Mouse (Mus musculus): ENCODE measurements around the gene Slc46a2.

Gene Slc46a2

GRCm38 (mm10) chr4:59925082-59925481 lies 10.2 kb upstream of the Slc46a2 start:
- Histone ChIP-seq H3K9me3 (ENCODE audit: low read length) (no peaks in the 10 kb centered on the region), H3K4me3 (replicated peaks; ENCODE audit: low read length) (no peak overlapping the region), H3K36me3 (ENCODE audit: insufficient read depth, low read length) (no peaks in the 10 kb centered on the region)

DNA sequence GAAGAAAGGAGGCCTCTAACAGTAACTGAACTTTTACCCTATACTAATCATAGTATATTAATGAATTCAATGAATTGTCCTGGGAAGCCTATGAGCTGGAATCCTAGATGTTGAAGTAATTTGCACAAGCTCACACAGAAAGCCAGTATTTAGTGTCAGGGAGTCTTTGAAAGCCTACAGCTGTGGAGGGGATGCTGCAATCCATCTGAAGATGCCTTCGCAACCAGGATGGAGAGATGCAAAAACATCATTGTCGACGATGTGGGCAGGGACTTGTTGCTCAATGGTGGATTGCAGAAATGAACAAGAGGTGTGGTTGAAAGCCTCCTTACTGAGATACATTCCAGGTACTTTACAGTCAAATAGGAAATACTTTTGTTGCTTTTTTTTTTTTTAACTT lies 3.1 kb upstream of the Slc46a2 start:
- Histone ChIP-seq H3K9me3 (ENCODE audit: low read length) (no peaks in the 10 kb centered on the region), H3K36me3 (ENCODE audit: insufficient read depth, low read length) (no peaks in the 10 kb centered on the region), H3K4me3 (replicated peaks; ENCODE audit: low read length) (no peak overlapping the region), H3K27me3 (ENCODE audit: insufficient read depth, low read length) (peaks cover 33% of the 10 kb centered on the region), H3K4me1 (replicated peaks; ENCODE audit: low read depth, low read length) (peaks cover 20% of the 10 kb centered on the region)
- no peak for TF ChIP-seq POU5F1 (IDR thresholded peaks at IDR 0.05; ENCODE audit: borderline replicate concordance, low read length)
- TF ChIP-seq NANOG (IDR thresholded peaks at IDR 0.05; ENCODE audit: borderline replicate concordance, low read length), result no peak
- no peak for TF ChIP-seq CTCF (conservative IDR thresholded peaks at IDR 0.05; ENCODE audit: low read length)

More at GRCm38 (mm10) chr4:59925082-59925481, 10.2 kb upstream of the Slc46a2 start:
- Histone ChIP-seq H3K4me1 (replicated peaks; ENCODE audit: low read depth, low read length) (peaks cover 17% of the 10 kb centered on the region), H3K27me3 (ENCODE audit: insufficient read depth, low read length) (0 out of 2 replicates have a peak, but pooled peaks cover 6% of the 10 kb centered on the region)
- no peak for TF ChIP-seq CTCF (conservative IDR thresholded peaks at IDR 0.05; ENCODE audit: low read length)
- no peak for TF ChIP-seq NANOG (IDR thresholded peaks at IDR 0.05; ENCODE audit: borderline replicate concordance, low read length)
- no peak for TF ChIP-seq POU5F1 (IDR thresholded peaks at IDR 0.05; ENCODE audit: borderline replicate concordance, low read length)

GRCm38 (mm10) chr4:59908785-59909184 lies 6.1 kb downstream of the Slc46a2 start:
- TF ChIP-seq NANOG (IDR thresholded peaks at IDR 0.05; ENCODE audit: borderline replicate concordance, low read length), result no peak
- TF ChIP-seq CTCF (conservative IDR thresholded peaks at IDR 0.05; ENCODE audit: low read length), result no peak
- TF ChIP-seq POU5F1 (IDR thresholded peaks at IDR 0.05; ENCODE audit: borderline replicate concordance, low read length), result no peak
- Histone ChIP-seq H3K27me3 (ENCODE audit: insufficient read depth, low read length) (peaks cover 16% of the 10 kb centered on the region), H3K36me3 (ENCODE audit: insufficient read depth, low read length) (peaks cover 3% of the 10 kb centered on the region; the same call in 1 of the 2 replicates), H3K9me3 (ENCODE audit: low read length) (no peaks in the 10 kb centered on the region), H3K4me3 (replicated peaks; ENCODE audit: low read length) (no peak overlapping the region), H3K4me1 (replicated peaks; ENCODE audit: low read depth, low read length) (peaks cover 54% of the 10 kb centered on the region)

DNA sequence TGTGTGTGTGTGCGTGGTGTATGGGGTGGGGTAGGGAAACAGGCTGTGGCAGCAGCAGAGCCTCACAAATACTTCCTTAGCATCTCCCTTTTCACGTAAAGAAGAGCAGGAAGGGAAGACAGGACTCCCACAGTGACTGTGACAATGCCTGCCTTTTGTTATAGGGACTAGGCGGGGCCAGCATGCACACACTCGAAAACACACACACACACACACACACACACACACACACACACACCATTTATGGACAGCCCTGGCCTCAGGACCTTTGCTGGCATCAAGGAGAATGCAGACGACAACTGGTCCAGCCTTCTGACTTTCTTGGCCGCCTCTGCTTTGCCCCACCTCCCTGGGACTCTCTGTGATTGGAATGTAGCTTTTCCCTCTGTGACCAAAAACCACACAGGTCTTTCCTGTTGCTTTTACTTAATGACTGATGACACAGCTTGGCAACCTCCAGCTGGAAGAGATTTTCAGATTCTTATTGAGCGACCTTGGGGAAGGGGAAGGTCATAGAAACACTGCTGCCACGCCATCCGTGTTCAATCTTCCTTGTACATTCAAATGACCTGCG lies 7.1 kb downstream of the Slc46a2 start:
- TF ChIP-seq POU5F1 (IDR thresholded peaks at IDR 0.05; ENCODE audit: borderline replicate concordance, low read length), result no peak
- H3K36me3 ChIP-seq (ENCODE audit: insufficient read depth, low read length), result peaks cover 5% of the 10 kb centered on the region; the same call in 1 of the 2 replicates
- H3K4me3 ChIP-seq (replicated peaks; ENCODE audit: low read length), result 0 out of 2 replicates have a peak overlapping the region, but pooled peaks have one; percentile 13
- H3K27me3 ChIP-seq (ENCODE audit: insufficient read depth, low read length), result peaks cover 5% of the 10 kb centered on the region; the same call in 1 of the 2 replicates
- peaks cover 54% of the 10 kb centered on the region for H3K4me1 ChIP-seq (replicated peaks; ENCODE audit: low read depth, low read length)
- no peaks in the 10 kb centered on the region for H3K9me3 ChIP-seq (ENCODE audit: low read length)

DNA sequence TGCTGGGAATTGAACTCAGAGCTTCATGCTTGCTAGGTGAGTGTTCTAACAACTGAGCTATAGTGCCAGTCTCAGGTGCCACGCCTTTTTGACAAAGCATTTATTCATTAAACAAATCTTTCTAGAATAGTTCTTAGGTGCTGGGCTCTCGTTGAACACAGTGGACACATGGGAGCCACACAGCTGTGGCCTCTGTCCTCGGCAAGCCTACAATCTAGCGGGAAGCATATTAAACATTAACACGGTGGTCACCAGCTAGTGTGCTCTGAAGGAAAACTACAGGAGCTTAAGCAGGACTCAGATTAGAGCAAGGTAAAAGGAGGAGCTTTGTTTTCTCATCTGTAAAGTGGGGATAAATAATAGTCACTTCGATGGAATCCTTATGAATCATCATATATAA lies 7.8 kb downstream of the Slc46a2 start:
- Histone ChIP-seq H3K4me3 (replicated peaks; ENCODE audit: low read length) (no peak overlapping the region), H3K4me1 (replicated peaks; ENCODE audit: low read depth, low read length) (peaks cover 58% of the 10 kb centered on the region), H3K27me3 (ENCODE audit: insufficient read depth, low read length) (no peaks in the 10 kb centered on the region), H3K9me3 (ENCODE audit: low read length) (no peaks in the 10 kb centered on the region), H3K36me3 (ENCODE audit: insufficient read depth, low read length) (peaks cover 5% of the 10 kb centered on the region; the same call in 1 of the 2 replicates)
- no peak for TF ChIP-seq CTCF (conservative IDR thresholded peaks at IDR 0.05; ENCODE audit: low read length)
- TF ChIP-seq POU5F1 (IDR thresholded peaks at IDR 0.05; ENCODE audit: borderline replicate concordance, low read length), result no peak
- no peak for TF ChIP-seq NANOG (IDR thresholded peaks at IDR 0.05; ENCODE audit: borderline replicate concordance, low read length)

GRCm38 (mm10) chr4:59902547-59902946 lies 12.3 kb downstream of the Slc46a2 start:
- TF ChIP-seq POU5F1 (IDR thresholded peaks at IDR 0.05; ENCODE audit: borderline replicate concordance, low read length) (no peak), CTCF (conservative IDR thresholded peaks at IDR 0.05; ENCODE audit: low read length) (peak; percentile 45), NANOG (IDR thresholded peaks at IDR 0.05; ENCODE audit: borderline replicate concordance, low read length) (no peak)
- H3K4me3 ChIP-seq (replicated peaks; ENCODE audit: low read length), result no peak overlapping the region

DNA sequence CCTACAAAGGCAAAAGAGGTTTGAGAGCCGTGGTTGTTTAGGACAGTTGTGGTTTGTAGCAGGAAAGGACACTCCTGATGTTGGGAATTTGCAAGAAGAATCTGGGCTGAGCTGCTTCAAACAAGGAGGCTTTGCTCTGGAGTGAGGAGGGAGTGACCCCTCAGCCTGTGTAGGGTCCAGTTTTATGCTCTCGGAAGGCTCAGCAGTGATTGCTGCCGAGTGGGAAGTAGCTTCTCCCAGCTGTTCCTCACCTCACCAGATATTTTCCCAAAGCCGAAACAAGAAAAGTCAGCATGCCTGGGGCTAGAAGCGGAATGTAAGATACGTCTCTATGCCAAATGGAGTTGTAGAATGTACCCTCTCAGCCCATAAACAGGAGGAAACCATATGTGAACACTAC lies 13.0 kb downstream of the Slc46a2 start:
- peaks cover 69% of the 10 kb centered on the region for H3K4me1 ChIP-seq (replicated peaks; ENCODE audit: low read depth, low read length)
- H3K9me3 ChIP-seq (ENCODE audit: low read length), result no peaks in the 10 kb centered on the region
- no peak overlapping the region for H3K4me3 ChIP-seq (replicated peaks; ENCODE audit: low read length)
- no peaks in the 10 kb centered on the region for H3K27me3 ChIP-seq (ENCODE audit: insufficient read depth, low read length)
- peaks cover 42% of the 10 kb centered on the region for H3K36me3 ChIP-seq (ENCODE audit: insufficient read depth, low read length)
- TF ChIP-seq NANOG (IDR thresholded peaks at IDR 0.05; ENCODE audit: borderline replicate concordance, low read length), result no peak

More at GRCm38 (mm10) chr4:59902547-59902946, 12.3 kb downstream of the Slc46a2 start:
- Histone ChIP-seq H3K36me3 (ENCODE audit: insufficient read depth, low read length) (peaks cover 36% of the 10 kb centered on the region), H3K27me3 (ENCODE audit: insufficient read depth, low read length) (no peaks in the 10 kb centered on the region), H3K4me1 (replicated peaks; ENCODE audit: low read depth, low read length) (peaks cover 69% of the 10 kb centered on the region), H3K9me3 (ENCODE audit: low read length) (no peaks in the 10 kb centered on the region)

GRCm38 (mm10) chr4:59898521-59898919 lies 16.3 kb downstream of the Slc46a2 start:
- TF ChIP-seq NANOG (IDR thresholded peaks at IDR 0.05; ENCODE audit: borderline replicate concordance, low read length), result no peak
- no peak for TF ChIP-seq CTCF (conservative IDR thresholded peaks at IDR 0.05; ENCODE audit: low read length)
- no peak for TF ChIP-seq POU5F1 (IDR thresholded peaks at IDR 0.05; ENCODE audit: borderline replicate concordance, low read length)
- Histone ChIP-seq H3K4me3 (replicated peaks; ENCODE audit: low read length) (no peak overlapping the region), H3K4me1 (replicated peaks; ENCODE audit: low read depth, low read length) (peaks cover 79% of the 10 kb centered on the region), H3K27me3 (ENCODE audit: insufficient read depth, low read length) (no peaks in the 10 kb centered on the region), H3K9me3 (ENCODE audit: low read length) (no peaks in the 10 kb centered on the region), H3K36me3 (ENCODE audit: insufficient read depth, low read length) (peaks cover 62% of the 10 kb centered on the region)
